Mouse (Mus musculus) urinary bladder, postnatal 14 days (tissue): ENCODE data around the gene Reep1.
"Not testable (repeated sequence)": the region's sequence is repeated elsewhere in the genome, so short reads cannot be mapped to it uniquely, and the experiment has no call there.

Experiments
- DNase-seq: peaks from one replicate; pipeline ENCODE4 v3.0.0; 2021; ENCODE audit warnings: low spot score

Gene Reep1

DNA sequence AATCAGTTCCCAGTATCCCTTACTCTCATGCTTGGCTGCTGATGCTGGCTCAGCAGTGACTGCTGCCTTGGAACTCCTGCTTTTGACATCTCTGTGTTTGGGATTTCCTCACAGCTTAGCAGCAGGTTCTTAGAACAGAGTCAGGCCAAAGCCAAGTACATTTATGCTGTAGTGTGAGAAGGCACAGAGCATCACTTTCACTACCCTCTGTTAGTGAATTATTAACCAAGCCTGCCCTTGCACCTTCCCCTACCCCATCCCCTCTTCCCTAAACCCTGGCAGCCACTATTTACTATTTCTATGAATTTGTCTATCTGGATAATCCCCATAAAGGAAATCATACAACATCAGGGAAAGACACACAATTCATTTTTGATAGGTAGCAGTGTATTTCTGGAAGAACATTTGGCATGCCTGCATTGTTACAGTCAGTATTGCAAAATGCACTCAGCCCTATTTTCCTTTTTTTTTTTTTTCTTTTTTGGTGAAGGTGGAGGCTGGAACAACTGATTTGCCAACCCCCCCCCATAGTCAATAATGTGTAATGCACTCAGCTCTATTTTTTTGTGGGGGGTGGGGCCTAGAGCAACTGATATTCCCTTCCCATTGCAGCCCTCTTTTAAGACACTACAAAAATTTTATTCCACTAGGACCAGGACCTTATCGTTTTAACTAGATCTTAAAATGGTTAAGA, 133.4 kb downstream of the Reep1 start:
- DNase-seq, result no peak

GRCm38 (mm10) chr6:71846906-71847305, 139.5 kb downstream of the Reep1 start:
- not testable (repeated sequence) for DNase-seq
